Mouse (Mus musculus): ENCODE measurements around the gene Cept1. TPM values are rescaled to one million over a fixed set of nuclear protein-coding genes. Genes with fewer than 3 reads are reported as not detected.

Gene Cept1
- 10 to 100 TPM; 54.9 to 70.0 TPM for total RNA-seq (2023)

DNA sequence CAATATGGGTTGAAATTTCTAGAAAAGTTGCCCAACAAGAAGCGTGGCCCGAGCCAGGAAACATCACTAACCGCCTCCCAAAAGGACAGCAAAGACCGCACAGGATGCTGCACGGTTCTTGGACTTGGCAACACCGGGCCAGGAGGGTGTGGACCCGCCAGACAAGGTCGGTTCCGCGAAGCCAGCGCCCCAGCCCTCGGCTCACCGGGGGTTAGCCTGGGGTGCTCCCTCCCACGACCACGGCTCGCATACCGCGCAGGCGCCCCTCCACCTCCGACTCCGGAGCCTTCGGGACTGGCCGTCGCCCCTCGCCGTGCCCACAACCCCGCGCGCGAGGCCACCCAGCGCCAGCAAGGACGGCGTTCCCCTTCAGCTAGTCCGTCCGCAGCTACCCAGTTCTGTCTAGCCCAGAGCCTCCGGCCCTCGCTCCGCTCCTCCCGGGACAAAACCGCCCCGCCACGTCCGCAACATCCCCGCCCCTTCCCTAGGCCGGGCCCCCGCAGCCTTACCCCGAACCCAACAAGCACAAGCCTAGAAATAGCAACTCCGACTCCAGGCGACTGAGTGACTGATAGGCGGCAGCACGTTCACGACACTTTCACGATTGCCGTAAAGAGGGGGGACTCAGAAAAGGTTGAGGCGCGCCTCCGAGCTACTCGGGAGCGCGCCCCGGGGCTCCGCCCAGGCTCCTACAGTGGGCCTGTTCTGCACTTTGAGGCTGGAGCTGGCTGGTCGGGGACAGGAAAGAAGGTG, at the start of gene Cept1, which contains the start of gene Dram2:
Cept1 (minus strand) TSS at position 632 of the 753 bp plus-strand sequence.
Dram2 (plus strand) TSS at position 628 of the 753 bp plus-strand sequence.

DNA sequence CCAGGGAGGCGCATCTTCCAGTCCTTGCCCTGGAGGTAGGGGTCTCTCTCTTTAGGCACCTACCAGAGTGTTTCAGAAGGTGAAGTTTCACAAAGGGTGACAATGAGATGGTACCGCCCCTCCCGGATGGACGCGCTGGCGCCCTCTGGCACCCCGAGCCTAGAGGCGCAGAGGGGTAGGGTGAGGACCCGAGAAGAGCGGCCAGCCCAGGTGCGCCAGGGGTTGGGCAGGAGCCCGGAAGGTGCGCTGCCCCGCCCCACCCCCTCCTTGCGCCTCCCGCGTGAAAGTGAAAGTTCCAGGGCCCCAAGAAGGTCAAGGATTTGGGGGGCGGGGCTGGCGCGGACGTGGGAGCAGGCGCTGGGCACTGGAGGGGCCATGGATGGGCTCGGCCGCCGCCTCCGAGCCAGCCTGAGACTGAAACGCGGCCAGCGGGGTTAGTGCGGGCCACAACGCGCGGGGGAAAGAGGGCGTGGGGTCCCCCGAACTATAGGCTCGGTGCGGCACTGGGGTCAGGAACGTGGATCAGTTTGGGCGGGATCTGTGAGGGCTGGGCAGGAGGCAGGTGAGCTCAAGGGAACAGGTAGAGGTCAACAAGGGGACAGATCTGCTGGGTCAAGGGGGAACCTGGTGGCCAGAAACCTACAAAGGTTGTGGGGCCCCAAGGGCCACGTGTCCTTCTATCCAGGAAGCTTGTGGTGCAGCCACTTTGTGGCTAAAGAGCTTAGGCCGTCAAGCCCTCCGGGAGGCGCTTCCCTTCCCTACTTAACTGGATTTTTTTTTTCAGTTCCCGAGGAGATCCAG, 65.1 kb downstream of the Cept1 start, which contains the start of gene Dennd2d:
Dennd2d (plus strand) TSS at position 125 of the 801 bp plus-strand sequence.

Other genes with a start within 250 kb of the Cept1 start
- under 1 TPM; 0.40 to 0.55 TPM for gene Chil6, start 141.6 kb downstream of the Cept1 start, total RNA-seq (2023)
- gene Dennd2d, start 65.4 kb downstream of the Cept1 start, total RNA-seq (2023), result 10 to 100 TPM; 49.3 to 51.3 TPM
- 10 to 100 TPM; 50.8 to 53.9 TPM for gene Dram2, start within 50 bp of the Cept1 start, total RNA-seq (2023)
- 10 to 100 TPM; 26.3 to 26.6 TPM for gene Lrif1, start 137.2 kb upstream of the Cept1 start, total RNA-seq (2023)
- 100 to 1,000 TPM; 365 to 416 TPM for gene Cd53, start 242.3 kb upstream of the Cept1 start, total RNA-seq (2023)